Mouse (Mus musculus) heart, embryonic 15.5 days (tissue): ENCODE measurements around the gene Dnajc1. TPM values are rescaled to one million over a fixed set of nuclear protein-coding genes. Genes with fewer than 3 reads are reported as not detected.

Experiments used
- ATAC-seq: fragments of 200-750 bp; cut with Nextera tagmentation; replicated peaks from 2 replicates; pipeline ENCODE4 v1.8.0; 2017; ENCODE audit warnings: low read depth, moderate TSS enrichment; ENCODE audit not compliant: insufficient number of reproducible peaks, insufficient read depth, low FRiP score
- H3K27ac ChIP-seq: fragments of 300-500 bp; sonication (generic); 2 replicates; pipeline ENCODE4 v1.5.1; 2015; ENCODE audit warnings: mild to moderate bottlenecking, inconsistent platforms
- H3K27me3 ChIP-seq: fragments of 300-500 bp; sonication (generic); 2 replicates; pipeline ENCODE4 v1.6.1; 2015; ENCODE audit warnings: inconsistent platforms
- H3K36me3 ChIP-seq: fragments of 300-500 bp; sonication (generic); 2 replicates; pipeline ENCODE4 v1.6.1; 2015; ENCODE audit warnings: mild to moderate bottlenecking, inconsistent platforms
- H3K4me1 ChIP-seq: fragments of 300-500 bp; sonication (generic); replicated peaks from 2 replicates; pipeline ENCODE4 v1.6.1; 2015; ENCODE audit warnings: inconsistent platforms
- H3K4me2 ChIP-seq: fragments of 300-500 bp; sonication (generic); 2 replicates; pipeline ENCODE4 v1.6.1; 2015; ENCODE audit warnings: inconsistent platforms, mild to moderate bottlenecking, moderate library complexity
- H3K4me3 ChIP-seq: fragments of 300-500 bp; sonication (generic); 2 replicates; pipeline ENCODE4 v1.5.1; 2015; ENCODE audit warnings: mild to moderate bottlenecking, inconsistent platforms
- H3K9ac ChIP-seq: fragments of 300-500 bp; sonication (generic); 2 replicates; pipeline ENCODE4 v1.6.1; 2015; ENCODE audit warnings: mild to moderate bottlenecking, inconsistent platforms
- H3K9me3 ChIP-seq: fragments of 300-500 bp; sonication (generic); replicated peaks from 2 replicates; pipeline ENCODE4 v1.6.1; 2016; ENCODE audit warnings: inconsistent platforms
- WGBS: fragments of 180-500 bp; shearing (Covaris S2); methylation state at CpG from one replicate; pipeline ENCODE4 v1.1.7; 2015; ENCODE audit warnings: mixed read lengths; 5-methylcytosine and 5-hydroxymethylcytosine counted together
- polyA plus RNA-seq: library from polyadenylated mRNA; unstranded; fragments of >200 nt; fragmentation: Nextera tagmentation; extraction: Ambion mirVana; gene quantifications from 2 replicates; pipeline ENCODE4 v1.2.1, GENCODE M21; 2015

Dnajc1 gene
- polyA plus RNA-seq, result 22.8 and 23.8 TPM in 2 replicates

GRCm38 (mm10) chr2:18392331-18393021 lies at the start of gene Dnajc1:
Gene Dnajc1 (minus strand): TSS chr2:18392830.
- Histone ChIP-seq H3K9me3 (no peaks in the 10 kb centered on the region), H3K4me1 (peaks cover 3% of the 10 kb centered on the region; the same call in 1 of the 2 replicates), H3K9ac (peak within 1 kb of the TSS; percentile 91), H3K36me3 (no peaks in the 10 kb centered on the region), H3K4me3 (peak within 1 kb of the TSS; percentile 95), H3K27ac (peak within 1 kb of the TSS; percentile 98), H3K4me2 (peak within 1 kb of the TSS; percentile 70), H3K27me3 (no peaks in the 10 kb centered on the region)
- ATAC-seq, result peak; percentile 100
- WGBS, result under 1% methylated on average over 65 of the region's 69 CpGs

GRCm38 (mm10) chr2:18441871-18442270 lies 49.2 kb upstream of the Dnajc1 start:
- no peaks in the 10 kb centered on the region for H3K4me1 ChIP-seq
- H3K27me3 ChIP-seq, result no peaks in the 10 kb centered on the region
- no peak overlapping the region for H3K27ac ChIP-seq
- H3K9me3 ChIP-seq, result no peaks in the 10 kb centered on the region
- no peak overlapping the region for H3K4me3 ChIP-seq
- no peak for ATAC-seq
- no peak overlapping the region for H3K4me2 ChIP-seq
- WGBS, result 55% methylated on average over 6 of the region's 6 CpGs
- no peak overlapping the region for H3K9ac ChIP-seq
- no peaks in the 10 kb centered on the region for H3K36me3 ChIP-seq

- ATAC-seq, result no peak
- 85% methylated on average over 3 of the region's 3 CpGs for WGBS
- no peaks in the 10 kb centered on the region for H3K36me3 ChIP-seq
- H3K4me2 ChIP-seq, result no peak overlapping the region
- H3K9me3 ChIP-seq, result no peaks in the 10 kb centered on the region
- H3K27ac ChIP-seq, result no peak overlapping the region
- no peaks in the 10 kb centered on the region for H3K4me1 ChIP-seq
- H3K4me3 ChIP-seq, result no peak overlapping the region
- no peaks in the 10 kb centered on the region for H3K27me3 ChIP-seq
- no peak overlapping the region for H3K9ac ChIP-seq
Measured at GRCm38 (mm10) chr2:18415242-18415641, 22.6 kb upstream of the Dnajc1 start.

- Histone ChIP-seq H3K36me3 (no peaks in the 10 kb centered on the region), H3K4me2 (no peak overlapping the region), H3K27ac (no peak overlapping the region), H3K4me1 (no peaks in the 10 kb centered on the region), H3K27me3 (no peaks in the 10 kb centered on the region), H3K4me3 (no peak overlapping the region), H3K9me3 (no peaks in the 10 kb centered on the region), H3K9ac (no peak overlapping the region)
- ATAC-seq, result no peak
- 66% methylated on average over 1 of the region's 1 CpGs for WGBS
Measured at GRCm38 (mm10) chr2:18403679-18404078, 11.0 kb upstream of the Dnajc1 start.

GRCm38 (mm10) chr2:18401771-18402170 lies 9.1 kb upstream of the Dnajc1 start:
- no peaks in the 10 kb centered on the region for H3K27me3 ChIP-seq
- no peak overlapping the region for H3K27ac ChIP-seq
- ATAC-seq, result no peak
- WGBS, result 65% methylated on average over 2 of the region's 2 CpGs
- H3K9ac ChIP-seq, result no peak overlapping the region
- H3K36me3 ChIP-seq, result no peaks in the 10 kb centered on the region
- H3K4me2 ChIP-seq, result no peak overlapping the region
- no peaks in the 10 kb centered on the region for H3K4me1 ChIP-seq
- no peaks in the 10 kb centered on the region for H3K9me3 ChIP-seq
- H3K4me3 ChIP-seq, result no peak overlapping the region

GRCm38 (mm10) chr2:18393022-18393519 lies 441 bp upstream of the Dnajc1 start:
- Histone ChIP-seq H3K36me3 (no peaks in the 10 kb centered on the region), H3K4me2 (peak overlapping the region; percentile 70), H3K4me3 (peak overlapping the region; percentile 95), H3K27ac (peak overlapping the region; percentile 98), H3K4me1 (peaks cover 3% of the 10 kb centered on the region; the same call in 1 of the 2 replicates), H3K9me3 (no peaks in the 10 kb centered on the region), H3K9ac (peak overlapping the region; percentile 91; the same call in 1 of the 2 replicates), H3K27me3 (no peaks in the 10 kb centered on the region)
- WGBS, result 61% methylated on average over 2 of the region's 2 CpGs
- ATAC-seq, result no peak

- Histone ChIP-seq H3K36me3 (no peaks in the 10 kb centered on the region), H3K9me3 (no peaks in the 10 kb centered on the region), H3K27me3 (no peaks in the 10 kb centered on the region), H3K4me3 (peak overlapping the region; percentile 95), H3K27ac (peak overlapping the region; percentile 98), H3K9ac (peak overlapping the region; percentile 91), H3K4me2 (peak overlapping the region; percentile 70), H3K4me1 (peaks cover 3% of the 10 kb centered on the region; the same call in 1 of the 2 replicates)
- ATAC-seq, result no peak
- WGBS, result under 1% methylated on average over 11 of the region's 11 CpGs
Measured at GRCm38 (mm10) chr2:18391861-18392260, 769 bp downstream of the Dnajc1 start.

GRCm38 (mm10) chr2:18389631-18390030 lies 3.0 kb downstream of the Dnajc1 start:
- ATAC-seq, result no peak

GRCm38 (mm10) chr2:18381662-18382061 lies 11.0 kb downstream of the Dnajc1 start:
- no peaks in the 10 kb centered on the region for H3K27me3 ChIP-seq
- H3K4me3 ChIP-seq, result no peak overlapping the region
- H3K36me3 ChIP-seq, result no peaks in the 10 kb centered on the region
- no peak overlapping the region for H3K27ac ChIP-seq
- ATAC-seq, result no peak
- no peak overlapping the region for H3K4me2 ChIP-seq
- no peaks in the 10 kb centered on the region for H3K4me1 ChIP-seq
- no peak overlapping the region for H3K9ac ChIP-seq
- H3K9me3 ChIP-seq, result no peaks in the 10 kb centered on the region

More at GRCm38 (mm10) chr2:18389631-18390030, 3.0 kb downstream of the Dnajc1 start:
- WGBS, result 84% methylated on average over 1 of the region's 1 CpGs
- Histone ChIP-seq H3K36me3 (no peaks in the 10 kb centered on the region), H3K27me3 (no peaks in the 10 kb centered on the region), H3K9me3 (no peaks in the 10 kb centered on the region), H3K4me2 (no peak overlapping the region), H3K4me3 (no peak overlapping the region), H3K27ac (no peak overlapping the region), H3K9ac (no peak overlapping the region), H3K4me1 (peaks cover 3% of the 10 kb centered on the region; the same call in 1 of the 2 replicates)

- Histone ChIP-seq H3K9ac (no peak overlapping the region), H3K4me2 (no peak overlapping the region), H3K36me3 (no peaks in the 10 kb centered on the region), H3K4me1 (peaks cover 9% of the 10 kb centered on the region; the same call in 1 of the 2 replicates), H3K9me3 (no peaks in the 10 kb centered on the region), H3K4me3 (no peak overlapping the region), H3K27ac (no peak overlapping the region), H3K27me3 (no peaks in the 10 kb centered on the region)
- 51% methylated on average over 11 of the region's 11 CpGs for WGBS
- no peak for ATAC-seq
Measured at GRCm38 (mm10) chr2:18372400-18373182, 20.0 kb downstream of the Dnajc1 start.

- Histone ChIP-seq H3K27ac (no peak overlapping the region), H3K4me2 (no peak overlapping the region), H3K4me1 (peaks cover 9% of the 10 kb centered on the region; the same call in 1 of the 2 replicates), H3K4me3 (no peak overlapping the region), H3K9ac (no peak overlapping the region), H3K36me3 (0 out of 2 replicates have a peak, but pooled peaks cover under 1% of the 10 kb centered on the region), H3K9me3 (no peaks in the 10 kb centered on the region), H3K27me3 (no peaks in the 10 kb centered on the region)
- no peak for ATAC-seq
- WGBS, result 72% methylated on average over 4 of the region's 4 CpGs
Measured at GRCm38 (mm10) chr2:18370794-18371498, 21.7 kb downstream of the Dnajc1 start.
